Mouse (Mus musculus) thymus, adult 2 months (tissue): ENCODE results near the gene Zfp981.

ENCODE experiments used
- CTCF ChIP-seq: fragments of 200-500 bp; IDR thresholded peaks from 2 replicates; pipeline ENCODE4 v1.5.1; 2012; ENCODE audit warnings: mild to moderate bottlenecking, control low read depth, low read length, moderate library complexity, borderline replicate concordance; ENCODE audit not compliant: control insufficient read depth, poor library complexity, insufficient read depth; ENCODE audit errors: extremely low read depth
- POLR2A ChIP-seq: fragments of 200-500 bp; IDR thresholded peaks from 2 replicates; pipeline ENCODE4 v1.6.1; 2012; ENCODE audit warnings: mild to moderate bottlenecking, low read length, control low read depth, moderate library complexity; ENCODE audit not compliant: control insufficient read depth, poor library complexity, insufficient read depth; ENCODE audit errors: extremely low read depth

- no peak for TF ChIP-seq POLR2A
- no peak for TF ChIP-seq CTCF
These were observed 34.1 kb downstream of the Zfp981 start for GRCm38 (mm10) chr4:146535883-146536282.
